Mouse (Mus musculus): ENCODE measurements around the gene Bmp3.

The Bmp3 gene

GRCm38 (mm10) chr5:98854264-98854626, at the start of gene Bmp3:
Bmp3 (plus strand) TSS chr5:98854415.
- in situ Hi-C loops (cut with MboI) = no loop called here

GRCm38 (mm10) chr5:98804761-98805160, 49.5 kb upstream of the Bmp3 start:
- in situ Hi-C loops (cut with MboI) = no loop called here

- in situ Hi-C loops (cut with MboI) = no loop called here
These were observed 47.7 kb upstream of the Bmp3 start for GRCm38 (mm10) chr5:98806492-98806891.

GRCm38 (mm10) chr5:98807022-98807421, 47.2 kb upstream of the Bmp3 start:
- in situ Hi-C loops (cut with MboI) = no loop called here

GRCm38 (mm10) chr5:98807953-98808352, 46.3 kb upstream of the Bmp3 start:
- in situ Hi-C loops (cut with MboI) = no loop called here

GRCm38 (mm10) chr5:98812380-98812779, 41.8 kb upstream of the Bmp3 start:
- in situ Hi-C loops (cut with MboI) = no loop called here

GRCm38 (mm10) chr5:98815269-98815668, 38.9 kb upstream of the Bmp3 start:
- in situ Hi-C loops (cut with MboI) = no loop called here

GRCm38 (mm10) chr5:98833760-98834159, 20.5 kb upstream of the Bmp3 start:
- in situ Hi-C loops (cut with MboI) = no loop called here

GRCm38 (mm10) chr5:98834300-98834699, 19.9 kb upstream of the Bmp3 start:
- in situ Hi-C loops (cut with MboI) = no loop called here

- in situ Hi-C loops (cut with MboI) = no loop called here
These were observed 11.5 kb upstream of the Bmp3 start for GRCm38 (mm10) chr5:98842600-98843310.

- in situ Hi-C loops (cut with MboI) = no loop called here
These were observed 9.6 kb upstream of the Bmp3 start for GRCm38 (mm10) chr5:98844664-98845063.

GRCm38 (mm10) chr5:98854627-98855564, 681 bp downstream of the Bmp3 start:
- in situ Hi-C loops (cut with MboI) = no loop called here

- in situ Hi-C loops (cut with MboI) = no loop called here
These were observed 1.5 kb downstream of the Bmp3 start for GRCm38 (mm10) chr5:98855741-98856140.

- in situ Hi-C loops (cut with MboI) = no loop called here
These were observed 2.1 kb downstream of the Bmp3 start for GRCm38 (mm10) chr5:98856356-98856755.

GRCm38 (mm10) chr5:98863891-98864290, 9.7 kb downstream of the Bmp3 start:
- in situ Hi-C loops (cut with MboI) = no loop called here

- in situ Hi-C loops (cut with MboI) = no loop called here
These were observed 10.9 kb downstream of the Bmp3 start for GRCm38 (mm10) chr5:98865146-98865545.

GRCm38 (mm10) chr5:98876056-98876455, 21.8 kb downstream of the Bmp3 start:
- in situ Hi-C loops (cut with MboI) = no loop called here

- in situ Hi-C loops (cut with MboI) = no loop called here
These were observed 24.7 kb downstream of the Bmp3 start for GRCm38 (mm10) chr5:98878891-98879290.

GRCm38 (mm10) chr5:98882096-98882495, 27.9 kb downstream of the Bmp3 start:
- in situ Hi-C loops (cut with MboI) = no loop called here

- in situ Hi-C loops (cut with MboI) = no loop called here
These were observed 36.4 kb downstream of the Bmp3 start for GRCm38 (mm10) chr5:98890544-98891050.

- in situ Hi-C loops (cut with MboI) = no loop called here
These were observed 40.1 kb downstream of the Bmp3 start for GRCm38 (mm10) chr5:98894281-98894680.

- in situ Hi-C loops (cut with MboI) = no loop called here
These were observed 43.7 kb downstream of the Bmp3 start for GRCm38 (mm10) chr5:98897946-98898345.

GRCm38 (mm10) chr5:98900926-98901325, 46.7 kb downstream of the Bmp3 start:
- in situ Hi-C loops (cut with MboI) = no loop called here

Measured in mature B cell (primary cell).